ENCODE assay signal across 10 mouse cellular contexts in the genomic region with DNA sequence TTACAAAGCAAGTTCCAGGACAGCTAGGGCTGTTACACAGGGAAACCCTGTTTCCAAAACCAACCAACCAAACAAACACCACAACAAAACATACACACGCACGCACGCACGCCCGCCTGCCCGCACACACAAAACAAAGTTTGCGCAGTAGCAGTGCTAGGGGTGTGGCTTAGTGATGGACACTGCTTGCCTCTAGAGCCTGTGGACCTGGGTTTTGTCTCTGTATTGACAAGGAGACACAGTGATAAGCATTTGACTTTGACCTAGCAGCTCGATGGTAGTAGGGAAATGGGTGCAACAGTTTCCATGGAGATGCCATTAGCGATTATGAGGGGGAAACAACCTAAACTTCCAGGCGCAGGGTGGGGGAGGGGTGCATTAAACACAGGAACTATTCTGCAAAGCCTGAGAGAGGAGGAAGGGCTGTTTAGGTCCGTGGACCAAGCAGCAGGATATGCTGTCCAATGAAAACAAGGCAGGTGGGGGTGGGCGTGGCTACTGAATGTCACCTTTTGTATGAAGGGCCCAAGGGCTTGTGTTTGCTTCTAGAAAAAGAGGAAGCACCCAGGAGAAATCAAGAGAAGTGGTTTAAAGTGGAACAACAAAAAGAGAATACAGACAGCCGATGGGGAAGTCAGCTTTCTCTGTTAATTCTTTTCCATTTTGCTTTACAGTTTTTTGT. TPM values are rescaled to one million over a fixed set of nuclear protein-coding genes. Genes with fewer than 3 reads are reported as not detected.
DNase-seq lines count a peak whose midpoint lies in the region; ATAC-seq and TF ChIP-seq lines count a peak whose summit lies in the region.
"Had no signal": no experiment of that assay in that cellular context is flagged by ENCODE, and none has a peak within 500 bp of the region (broad histone marks: within the 10 kb centered on the region; RNA-seq: fewer than 3 reads in every experiment).

No protein-coding gene starts in this region.

- TF ChIP-seq CTCF in ES-Bruce4 (IDR thresholded peaks at IDR 0.05; ENCODE audit: low read depth, low read length) = no peak

- peak; percentile 61; the same call in 1 of the 2 replicates for TF ChIP-seq EP300 in ES-Bruce4 (IDR thresholded peaks at IDR 0.05; ENCODE audit: insufficient read depth, low read depth, low read length)

- 0 out of 2 replicates have a peak overlapping the region, but pooled peaks have one; percentile 1 for H3K4me2 ChIP-seq in limb, embryonic 13.5 days (replicated peaks)
- no peak overlapping the region for H3K4me2 ChIP-seq in midbrain, embryonic 11.5 days
- H3K4me2 ChIP-seq in forebrain, embryonic 16.5 days (ENCODE audit: low read length) = no peak overlapping the region
- H3K4me2 ChIP-seq: limb, embryonic 15.5 days had no signal

- H3K27me3 ChIP-seq in ES-Bruce4 (ENCODE audit: control insufficient read depth, insufficient read depth, low read length, poor library complexity, severe bottlenecking) = no peaks in the 10 kb centered on the region
- no peaks in the 10 kb centered on the region for H3K27me3 ChIP-seq in limb, embryonic 13.5 days
- H3K27me3 ChIP-seq in midbrain, embryonic 11.5 days (ENCODE audit: control insufficient read depth, insufficient read depth, low read length) = no peaks in the 10 kb centered on the region
- H3K27me3 ChIP-seq in forebrain, embryonic 16.5 days (replicated peaks; ENCODE audit: control insufficient read depth, insufficient read depth, low read length) = no peaks in the 10 kb centered on the region
- H3K27me3 ChIP-seq: limb, embryonic 15.5 days had no signal

- no peaks in the 10 kb centered on the region for H3K4me1 ChIP-seq in ES-Bruce4 (ENCODE audit: control insufficient read depth, insufficient read depth, low read length)
- peaks cover 7% of the 10 kb centered on the region for H3K4me1 ChIP-seq in limb, embryonic 13.5 days
- H3K4me1 ChIP-seq in midbrain, embryonic 11.5 days (ENCODE audit: control insufficient read depth, insufficient read depth, low read length) = no peaks in the 10 kb centered on the region
- no peaks in the 10 kb centered on the region for H3K4me1 ChIP-seq in forebrain, embryonic 16.5 days (replicated peaks; ENCODE audit: control insufficient read depth, insufficient read depth, low read length)

- no peak for ATAC-seq in limb, embryonic 13.5 days (ENCODE audit: low FRiP score, low read depth)
- ATAC-seq in midbrain, embryonic 11.5 days (ENCODE audit: low FRiP score) = no peak
- no peak for ATAC-seq in forebrain, embryonic 16.5 days

- H3K36me3 ChIP-seq in ES-Bruce4 (ENCODE audit: control insufficient read depth, insufficient read depth, low read length, poor library complexity, severe bottlenecking) = no peaks in the 10 kb centered on the region
- H3K36me3 ChIP-seq in limb, embryonic 13.5 days = no peaks in the 10 kb centered on the region
- H3K36me3 ChIP-seq in midbrain, embryonic 11.5 days (ENCODE audit: control insufficient read depth, insufficient read depth, low read length) = no peaks in the 10 kb centered on the region
- no peaks in the 10 kb centered on the region for H3K36me3 ChIP-seq in forebrain, embryonic 16.5 days (ENCODE audit: control insufficient read depth, insufficient read depth)
- H3K36me3 ChIP-seq: limb, embryonic 15.5 days had no signal

- WGBS in limb, embryonic 13.5 days = 65% methylated on average over 13 of the region's 13 CpGs
- WGBS in midbrain, embryonic 11.5 days = 72% methylated on average over 13 of the region's 13 CpGs
- 68% methylated on average over 13 of the region's 13 CpGs for WGBS in forebrain, embryonic 16.5 days

- intact Hi-C loops in heart, postnatal 25 days (cut with DNase I) = loop anchor here (5.0 kb wide), 1 partner anchor 70 kb away; a partner anchor contains a TSS

- TF ChIP-seq POLR2A in ES-Bruce4 (IDR thresholded peaks at IDR 0.05; ENCODE audit: insufficient read depth, low read length) = no peak

- peak overlapping the region; percentile 62 for H3K27ac ChIP-seq in ES-Bruce4 (ENCODE audit: insufficient read depth, low read length)
- no peak overlapping the region for H3K27ac ChIP-seq in limb, embryonic 13.5 days
- H3K27ac ChIP-seq in midbrain, embryonic 11.5 days (ENCODE audit: low read depth, low read length) = no peak overlapping the region
- no peak overlapping the region for H3K27ac ChIP-seq in forebrain, embryonic 16.5 days (ENCODE audit: low read length)
- H3K27ac ChIP-seq: limb, embryonic 15.5 days had no signal

- DNase-seq in embryo, embryonic 10.5 days (ENCODE audit: low spot score) = peak; percentile 52
- DNase-seq in spleen, adult 18-20 months = peak; percentile 77
- no peak for DNase-seq in midbrain, embryonic 11.5 days (ENCODE audit: low spot score, missing footprints)
- no peak for DNase-seq in right cerebral cortex, adult 2 months (ENCODE audit: low spot score in 2 of 2)
- no peak for DNase-seq in heart, postnatal 25 days (ENCODE audit: low spot score)
- DNase-seq: cerebellum, adult 8-10 months had no signal

- no peaks in the 10 kb centered on the region for H3K9me3 ChIP-seq in ES-Bruce4 (replicated peaks; ENCODE audit: control insufficient read depth, insufficient read depth, low read length, poor library complexity, severe bottlenecking)
- no peaks in the 10 kb centered on the region for H3K9me3 ChIP-seq in limb, embryonic 13.5 days
- no peaks in the 10 kb centered on the region for H3K9me3 ChIP-seq in midbrain, embryonic 11.5 days (ENCODE audit: control insufficient read depth, low read length)
- H3K9me3 ChIP-seq in forebrain, embryonic 16.5 days (ENCODE audit: control insufficient read depth, low read length) = no peaks in the 10 kb centered on the region
- H3K9me3 ChIP-seq: limb, embryonic 15.5 days had no signal

- peak overlapping the region; percentile 6 for H3K4me3 ChIP-seq in ES-Bruce4 (ENCODE audit: low read depth, low read length)
- H3K4me3 ChIP-seq in limb, embryonic 13.5 days = no peak overlapping the region
- no peak overlapping the region for H3K4me3 ChIP-seq in midbrain, embryonic 11.5 days (ENCODE audit: low read depth, low read length)
- H3K4me3 ChIP-seq in forebrain, embryonic 16.5 days (replicated peaks; ENCODE audit: low read length) = no peak overlapping the region
- H3K4me3 ChIP-seq: limb, embryonic 15.5 days had no signal

- peak overlapping the region; percentile 19; the same call in 1 of the 2 replicates for H3K9ac ChIP-seq in ES-Bruce4 (ENCODE audit: low read depth, poor library complexity, severe bottlenecking)
- H3K9ac ChIP-seq in limb, embryonic 13.5 days = no peak overlapping the region
- H3K9ac ChIP-seq in midbrain, embryonic 11.5 days (ENCODE audit: low read length) = no peak overlapping the region
- H3K9ac ChIP-seq in forebrain, embryonic 16.5 days (replicated peaks; ENCODE audit: low read depth, low read length) = no peak overlapping the region
- H3K9ac ChIP-seq: limb, embryonic 15.5 days had no signal

RNA-seq across cellular contexts. Expression of a gene that starts 23.4 kb away (rescaled TPM):
- polyA plus RNA-seq in ES-Bruce4 (2011; ENCODE audit: insufficient read depth, insufficient read length, low read depth, missing spikeins) = 231 and 237 TPM in 2 replicates
- polyA plus RNA-seq in limb, embryonic 13.5 days (2015; fragmentation: Nextera tagmentation; extraction: Ambion mirVana) = 59.4 and 65.7 TPM in 2 replicates
- 43.1 and 45.6 TPM in 2 replicates for polyA plus RNA-seq in midbrain, embryonic 11.5 days (2014; fragmentation: Nextera tagmentation; extraction: Ambion mirVana)
- total RNA-seq in heart, postnatal 25 days (2021) = 10 to 100 TPM; 44.5 to 48.7 TPM
- 69.8 and 81.5 TPM in 2 replicates for polyA plus RNA-seq in forebrain, embryonic 16.5 days (2015; fragmentation: Nextera tagmentation; extraction: Ambion mirVana)

Comparison
In these comparisons a context has a peak if more than half of its experiments do, and no peak if none do; other contexts are left out.
1. DNase-seq: peak in embryo, embryonic 10.5 days (single experiment) and spleen, adult 18-20 months (2 of 2); none in midbrain, embryonic 11.5 days (single experiment), right cerebral cortex, adult 2 months (0 of 2) and heart, postnatal 25 days (single experiment).